Mouse (Mus musculus) olfactory bulb, adult 2 months (tissue): ENCODE results near the gene Utrn.

ENCODE experiments used
- CTCF ChIP-seq: fragments of 200-500 bp; IDR thresholded peaks from 2 replicates; pipeline ENCODE4 v1.5.1; 2012; ENCODE audit warnings: low read depth, mild to moderate bottlenecking, low read length, moderate library complexity; ENCODE audit not compliant: insufficient read depth
- POLR2A ChIP-seq: fragments of 200-500 bp; IDR thresholded peaks from 2 replicates; pipeline ENCODE4 v1.6.1; 2012; ENCODE audit warnings: mild to moderate bottlenecking, low read depth, low read length, moderate library complexity; ENCODE audit not compliant: insufficient read depth

DNA sequence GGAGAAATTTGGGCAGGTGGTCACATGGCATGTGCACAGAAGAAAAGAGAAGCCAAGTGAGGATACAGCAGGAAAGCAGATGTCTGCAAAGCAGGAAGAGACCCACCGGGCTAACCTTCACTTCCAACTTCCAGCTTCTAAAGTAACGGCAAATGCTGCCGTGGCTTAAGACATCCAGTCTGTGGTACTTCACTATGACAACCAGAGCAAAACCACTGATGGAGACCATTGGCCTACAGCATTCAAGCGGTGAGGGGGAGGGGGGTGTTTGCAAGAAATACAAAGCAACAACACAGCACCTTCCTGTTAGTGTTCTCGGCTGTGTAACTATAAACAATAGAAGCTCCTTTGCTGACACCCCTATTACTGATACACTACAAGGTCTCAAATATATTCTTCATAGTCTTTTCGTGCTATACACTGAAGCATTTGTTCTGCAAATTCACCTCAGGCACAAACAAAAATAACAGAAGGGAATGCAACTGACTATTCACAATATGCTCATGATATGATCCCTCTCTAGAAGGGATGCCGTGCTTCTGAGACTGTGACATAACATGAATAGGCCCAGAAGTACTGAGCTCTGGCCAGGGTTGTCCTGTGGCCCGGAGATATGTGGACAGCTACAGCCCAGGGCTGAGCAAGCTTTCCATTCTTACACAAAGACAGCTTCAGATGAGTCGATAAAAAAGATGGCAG lies 530.0 kb downstream of the Utrn start:
- TF ChIP-seq POLR2A (no peak), CTCF (no peak)
